Mouse (Mus musculus) small intestine, adult 2 months (tissue): ENCODE data around the gene Gm20883. TPM values are rescaled to one million over a fixed set of nuclear protein-coding genes. Genes with fewer than 3 reads are reported as not detected.
"Not testable (repeated sequence)": the region's sequence is repeated elsewhere in the genome, so short reads cannot be mapped to it uniquely, and the experiment has no call there.

Experiments used
- H3K27ac ChIP-seq: fragments of 200-500 bp; 2 replicates; pipeline ENCODE4 v1.5.1; 2012; ENCODE audit warnings: low read depth, low read length, control low read depth, inconsistent platforms; ENCODE audit not compliant: insufficient read depth
- H3K27me3 ChIP-seq: fragments of 200-500 bp; 2 replicates; pipeline ENCODE4 v1.6.1; 2012; ENCODE audit warnings: mild to moderate bottlenecking, moderate library complexity, low read length, inconsistent platforms; ENCODE audit not compliant: control insufficient read depth, insufficient read depth
- H3K36me3 ChIP-seq: fragments of 200-500 bp; 2 replicates; pipeline ENCODE4 v1.6.1; 2012; ENCODE audit warnings: mild to moderate bottlenecking, low read length, control low read depth, inconsistent platforms; ENCODE audit not compliant: control insufficient read depth, insufficient read depth
- H3K4me1 ChIP-seq: fragments of 200-500 bp; 2 replicates; pipeline ENCODE4 v1.6.1; 2012; ENCODE audit warnings: low read length, inconsistent platforms, mixed read lengths; ENCODE audit not compliant: control insufficient read depth, insufficient read depth, insufficient read length
- H3K4me3 ChIP-seq: fragments of 200-500 bp; 2 replicates; pipeline ENCODE4 v1.5.1; 2012; ENCODE audit warnings: low read depth, mild to moderate bottlenecking, control low read depth, inconsistent platforms, low read length, moderate library complexity
- WGBS: fragments of 180-500 bp; shearing (Covaris S2); methylation state at CpG from one replicate; pipeline ENCODE4 v1.1.7; 2018; 5-methylcytosine and 5-hydroxymethylcytosine counted together
- polyA plus RNA-seq: library from polyadenylated mRNA; depleted of rRNA; stranded (reverse); fragments of >200 nt; gene quantifications from 2 replicates; pipeline ENCODE4 v1.2.3, GENCODE M21; 2012; rRNA removed

The Gm20883 gene
- polyA plus RNA-seq = not detected in 2 replicates

DNA sequence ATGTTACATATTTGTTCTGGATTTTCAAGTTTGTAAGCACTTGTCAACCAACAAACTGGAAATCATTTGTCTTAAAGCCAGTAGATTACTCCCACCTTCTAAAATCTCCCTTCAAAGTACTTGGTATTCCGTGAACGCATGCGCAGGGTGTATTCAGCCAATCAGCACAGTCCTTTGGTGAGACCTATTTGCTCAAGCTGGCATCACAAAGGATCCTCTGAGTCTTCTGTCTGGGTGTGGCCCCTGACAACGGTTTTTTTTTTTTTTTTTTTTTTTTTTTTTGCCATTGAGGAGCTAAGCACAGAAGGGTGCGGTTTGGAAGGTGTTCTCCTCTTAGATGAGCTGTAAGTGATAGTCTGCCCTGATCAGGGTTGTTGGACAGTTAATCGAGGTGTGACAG, at the start of gene Gm20883:
Gene Gm20883, plus strand, starts transcription at position 301 of the 400 bp plus-strand sequence.
- not testable (repeated sequence) for H3K4me1 ChIP-seq, H3K27me3 ChIP-seq, H3K27ac ChIP-seq, H3K4me3 ChIP-seq, H3K36me3 ChIP-seq
- WGBS = no CpG with 5 or more reads among the region's 6 CpGs
